Mouse (Mus musculus): Measurements from ENCODE around the gene Gamt. TPM values are rescaled to one million over a fixed set of nuclear protein-coding genes. Genes with fewer than 3 reads are reported as not detected.

Gamt gene
- total and polyA plus RNA-seq, 3 experiments: 8.3 to 11.0 (median 8.4) TPM

DNA sequence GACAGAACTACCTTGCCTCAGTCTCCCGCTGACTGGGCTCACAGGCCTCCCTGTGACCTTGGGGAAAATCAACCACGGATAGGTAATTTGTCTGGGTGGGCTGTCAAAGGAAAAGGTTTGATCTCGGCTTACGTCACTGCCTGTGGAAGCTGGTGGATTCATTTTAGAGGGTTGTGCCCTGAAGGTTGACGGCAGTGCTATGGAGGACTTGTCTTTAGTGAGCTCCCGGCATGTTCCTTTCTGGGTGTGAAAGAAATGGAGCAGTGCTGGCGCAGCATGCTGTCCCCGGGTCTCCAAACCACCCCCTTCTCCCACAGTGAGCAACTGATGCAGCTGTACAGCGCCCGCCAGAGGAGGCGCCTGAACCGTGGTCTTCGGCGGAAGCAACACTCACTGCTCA, 32.5 kb upstream of the Gamt start:
- Histone ChIP-seq H3K27me3 (ENCODE audit: control insufficient read depth, insufficient read depth, low read length) (no peaks in the 10 kb centered on the region), H3K4me3 (peak overlapping the region; percentile 97), H3K4me1 (ENCODE audit: control insufficient read depth, insufficient read depth, low read length) (peaks cover 7% of the 10 kb centered on the region), H3K36me3 (ENCODE audit: control insufficient read depth, insufficient read depth, low read length) (no peaks in the 10 kb centered on the region), H3K9ac (ENCODE audit: low read depth, low read length) (peak overlapping the region; percentile 81), H3K27ac (peak overlapping the region; percentile 83), H3K79me2 (replicated peaks; ENCODE audit: control insufficient read depth, insufficient read depth, low read length) (no peaks in the 10 kb centered on the region)
- intact Hi-C loops (cut with DNase I): loop anchor here (2.0 to 10.0 kb wide), 2 partner anchors 29 to 261 kb away; no protein-coding TSS in a partner anchor
- DNase-seq: no peak
- 26% methylated on average over 14 of the region's 14 CpGs for WGBS
- TF ChIP-seq CTCF (IDR thresholded peaks at IDR 0.05) (no peak), EP300 (IDR thresholded peaks at IDR 0.05; ENCODE audit: insufficient read depth, low read depth, low read length) (no peak), POLR2A (IDR thresholded peaks at IDR 0.05; ENCODE audit: insufficient read depth, low read depth, low read length) (no peak)

DNA sequence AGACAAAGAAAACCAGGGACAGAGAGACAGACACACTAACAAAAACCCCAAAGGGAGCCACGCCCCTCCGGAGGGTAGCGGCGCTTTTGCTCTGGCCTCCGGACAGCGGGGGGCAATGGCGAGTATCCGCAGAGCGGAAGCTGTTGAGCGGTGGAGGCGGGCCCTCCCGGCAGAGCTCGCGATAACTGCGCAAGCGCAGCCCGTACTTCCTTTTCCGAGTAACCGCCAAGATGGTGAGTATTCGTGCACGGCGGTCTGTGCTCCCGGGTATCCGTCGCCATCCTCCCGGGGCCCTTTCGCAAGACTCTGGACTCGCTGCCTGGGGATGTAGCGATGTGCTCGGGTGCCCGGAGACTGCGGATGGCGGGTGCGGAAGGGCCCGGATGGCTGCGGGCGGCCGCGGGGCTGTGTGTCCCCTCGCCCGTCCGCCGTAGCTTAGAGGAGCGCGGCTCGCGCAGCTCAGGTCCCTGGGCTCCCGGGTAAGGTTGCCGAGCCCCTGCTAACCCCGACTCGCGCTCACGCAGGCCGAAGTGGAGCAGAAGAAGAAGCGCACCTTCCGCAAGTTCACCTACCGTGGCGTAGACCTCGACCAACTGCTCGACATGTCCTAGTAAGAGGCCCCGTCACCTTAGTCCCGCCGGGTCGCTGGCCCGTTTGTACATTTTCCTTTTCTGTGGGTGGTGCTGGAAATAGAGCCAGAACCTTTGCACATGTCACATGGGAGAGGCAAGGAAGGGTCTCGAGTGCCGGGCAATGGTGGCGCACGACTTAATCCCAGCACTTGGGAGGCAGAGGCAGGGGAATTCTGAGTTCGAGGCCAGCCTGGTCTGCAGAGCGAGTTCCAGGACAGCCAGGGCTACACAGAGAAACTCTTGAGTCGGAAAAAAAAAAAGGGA, 31.7 kb upstream of the Gamt start, which contains the start of gene Rps15:
Rps15 (plus strand) TSS at position 203 of the 896 bp plus-strand sequence.
- under 1% methylated on average over 72 of the region's 72 CpGs for WGBS
- no peaks in the 10 kb centered on the region for H3K79me2 ChIP-seq (replicated peaks; ENCODE audit: control insufficient read depth, insufficient read depth, low read length)
- no peaks in the 10 kb centered on the region for H3K27me3 ChIP-seq (ENCODE audit: control insufficient read depth, insufficient read depth, low read length)
- H3K9ac ChIP-seq (ENCODE audit: low read depth, low read length): peak within 1 kb of the TSS; percentile 81
- DNase-seq: peak; percentile 94
- TF ChIP-seq EP300 (IDR thresholded peaks at IDR 0.05; ENCODE audit: insufficient read depth, low read depth, low read length) (peak; percentile 86), POLR2A (IDR thresholded peaks at IDR 0.05; ENCODE audit: insufficient read depth, low read depth, low read length) (peak; percentile 98), CTCF (IDR thresholded peaks at IDR 0.05) (peak; percentile 97)
- H3K4me3 ChIP-seq: peak within 1 kb of the TSS; percentile 97
- H3K36me3 ChIP-seq (ENCODE audit: control insufficient read depth, insufficient read depth, low read length): no peaks in the 10 kb centered on the region
- peak within 1 kb of the TSS; percentile 83 for H3K27ac ChIP-seq
- H3K4me1 ChIP-seq (ENCODE audit: control insufficient read depth, insufficient read depth, low read length): peaks cover 7% of the 10 kb centered on the region
- intact Hi-C loops (cut with DNase I): loop anchor here (2.0 to 10.0 kb wide), 2 partner anchors 28 to 262 kb away; no protein-coding TSS in a partner anchor

GRCm38 (mm10) chr10:80288657-80289056, 27.8 kb upstream of the Gamt start:
- intact Hi-C loops (cut with DNase I): no loop called here
- H3K27ac ChIP-seq: no peak overlapping the region
- no peaks in the 10 kb centered on the region for H3K79me2 ChIP-seq (replicated peaks; ENCODE audit: control insufficient read depth, insufficient read depth, low read length)
- H3K36me3 ChIP-seq (ENCODE audit: control insufficient read depth, insufficient read depth, low read length): no peaks in the 10 kb centered on the region
- TF ChIP-seq EP300 (IDR thresholded peaks at IDR 0.05; ENCODE audit: insufficient read depth, low read depth, low read length) (no peak), CTCF (IDR thresholded peaks at IDR 0.05) (peak; percentile 35), POLR2A (IDR thresholded peaks at IDR 0.05; ENCODE audit: insufficient read depth, low read depth, low read length) (no peak)
- no peak overlapping the region for H3K4me3 ChIP-seq
- no peaks in the 10 kb centered on the region for H3K27me3 ChIP-seq (ENCODE audit: control insufficient read depth, insufficient read depth, low read length)
- peaks cover 7% of the 10 kb centered on the region for H3K4me1 ChIP-seq (ENCODE audit: control insufficient read depth, insufficient read depth, low read length)
- H3K9ac ChIP-seq (ENCODE audit: low read depth, low read length): no peak overlapping the region
- 72% methylated on average over 8 of the region's 8 CpGs for WGBS
- no peak for DNase-seq

DNA sequence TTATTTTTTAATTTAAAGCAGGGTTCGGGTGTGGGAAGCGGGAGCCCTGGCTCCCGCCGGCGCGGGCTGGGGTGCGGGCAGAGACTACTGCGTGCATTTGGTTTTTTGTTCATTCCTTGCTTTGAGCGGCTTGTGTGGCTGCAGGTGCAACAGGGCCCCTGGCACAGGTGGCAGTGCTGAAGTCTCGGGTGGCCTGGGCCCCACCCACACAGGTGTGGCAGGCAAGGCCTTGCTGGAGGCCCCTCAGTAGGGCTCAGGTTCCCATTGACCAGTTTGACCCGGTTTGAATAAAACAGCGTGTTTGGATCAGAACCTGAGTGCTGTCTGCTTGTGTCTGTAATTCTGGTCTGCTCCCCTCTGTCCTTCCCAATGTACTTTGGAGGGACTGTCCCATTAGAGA, 27.3 kb upstream of the Gamt start:
- H3K79me2 ChIP-seq (replicated peaks; ENCODE audit: control insufficient read depth, insufficient read depth, low read length): no peaks in the 10 kb centered on the region
- no peak overlapping the region for H3K27ac ChIP-seq
- TF ChIP-seq EP300 (IDR thresholded peaks at IDR 0.05; ENCODE audit: insufficient read depth, low read depth, low read length): no peak
- TF ChIP-seq CTCF (IDR thresholded peaks at IDR 0.05): no peak
- no peak for TF ChIP-seq POLR2A (IDR thresholded peaks at IDR 0.05; ENCODE audit: insufficient read depth, low read depth, low read length)
- 93% methylated on average over 12 of the region's 12 CpGs for WGBS
- H3K9ac ChIP-seq (ENCODE audit: low read depth, low read length): no peak overlapping the region
- peaks cover 6% of the 10 kb centered on the region for H3K4me1 ChIP-seq (ENCODE audit: control insufficient read depth, insufficient read depth, low read length)
- intact Hi-C loops (cut with DNase I): no loop called here
- no peak overlapping the region for H3K4me3 ChIP-seq
- no peaks in the 10 kb centered on the region for H3K36me3 ChIP-seq (ENCODE audit: control insufficient read depth, insufficient read depth, low read length)
- no peaks in the 10 kb centered on the region for H3K27me3 ChIP-seq (ENCODE audit: control insufficient read depth, insufficient read depth, low read length)
- DNase-seq: no peak

DNA sequence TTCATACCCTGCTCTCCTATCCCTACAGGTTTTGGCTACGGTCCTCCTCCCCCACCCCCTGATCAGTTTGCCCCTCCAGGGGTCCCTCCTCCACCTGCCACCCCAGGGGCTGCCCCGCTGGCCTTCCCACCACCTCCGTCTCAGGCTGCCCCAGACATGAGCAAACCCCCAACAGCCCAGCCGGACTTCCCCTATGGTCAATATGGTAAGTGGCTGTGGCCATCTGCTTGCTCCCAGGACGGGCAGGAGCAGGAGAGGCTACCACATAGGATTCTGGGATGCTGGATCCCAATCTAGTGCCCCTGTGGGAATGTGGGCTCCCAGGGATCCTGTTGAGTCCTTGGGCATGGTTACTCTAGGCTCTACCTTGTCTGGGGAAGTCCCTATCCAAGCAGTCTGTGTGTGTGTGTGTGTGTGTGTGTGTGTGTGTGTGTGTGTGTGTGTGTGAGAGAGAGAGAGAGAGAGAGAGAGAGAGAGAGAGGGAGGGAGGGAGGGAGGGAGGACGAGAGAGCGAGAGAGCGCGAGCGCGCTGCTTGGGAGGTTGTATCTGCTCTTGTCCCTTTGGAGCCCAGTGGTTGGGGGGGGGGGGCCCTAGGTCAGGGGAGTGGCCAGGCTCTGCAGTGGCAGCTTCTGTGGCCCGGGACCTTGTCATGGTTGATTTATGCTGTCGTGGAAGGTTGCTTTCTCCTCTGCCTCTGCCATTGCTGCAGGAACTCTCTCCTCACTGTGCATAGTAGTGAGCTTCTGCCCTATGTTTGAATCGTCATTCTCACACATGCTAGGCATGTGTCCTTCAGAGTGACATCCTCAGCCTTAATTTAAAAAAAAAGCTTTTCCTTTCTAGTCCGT, 24.6 kb upstream of the Gamt start:
- Histone ChIP-seq H3K9ac (ENCODE audit: low read depth, low read length) (no peak overlapping the region), H3K79me2 (replicated peaks; ENCODE audit: control insufficient read depth, insufficient read depth, low read length) (no peaks in the 10 kb centered on the region), H3K27me3 (ENCODE audit: control insufficient read depth, insufficient read depth, low read length) (no peaks in the 10 kb centered on the region), H3K4me3 (no peak overlapping the region), H3K27ac (no peak overlapping the region), H3K36me3 (ENCODE audit: control insufficient read depth, insufficient read depth, low read length) (no peaks in the 10 kb centered on the region), H3K4me1 (ENCODE audit: control insufficient read depth, insufficient read depth, low read length) (peaks cover 4% of the 10 kb centered on the region; the same call in 1 of the 2 replicates)
- DNase-seq: no peak
- intact Hi-C loops (cut with DNase I): no loop called here
- TF ChIP-seq CTCF (IDR thresholded peaks at IDR 0.05) (no peak), POLR2A (IDR thresholded peaks at IDR 0.05; ENCODE audit: insufficient read depth, low read depth, low read length) (no peak), EP300 (IDR thresholded peaks at IDR 0.05; ENCODE audit: insufficient read depth, low read depth, low read length) (no peak)
- 66% methylated on average over 10 of the region's 15 CpGs for WGBS
